Mouse (Mus musculus) megakaryocyte progenitor cell, adult 5-6 weeks (primary cell): ENCODE data around the gene Ccdc69. TPM values are rescaled to one million over a fixed set of nuclear protein-coding genes. Genes with fewer than 3 reads are reported as not detected.
A peak's percentile ranks its signal among the peaks of the same experiment; 100 is the strongest.

ENCODE experiments used
- ATAC-seq: replicated peaks from 2 replicates; pipeline ENCODE4 v1.8.0; 2016; ENCODE audit warnings: mild to moderate bottlenecking, moderate TSS enrichment, inconsistent platforms; ENCODE audit not compliant: poor library complexity
- total RNA-seq, 2 experiments: library from RNA; stranded (forward) in 1 of 2; stranded (reverse) in 1 of 2; fragments of 157-497, 149-512 nt in 1 of 2; fragments of 200-1000 nt in 1 of 2; gene quantifications; 2 replicates each; pipeline versions ENCODE4 v1.2.3 to v1.2.4; 2015 to 2017

The Ccdc69 gene
- total RNA-seq, 2 experiments from 2014 or later, result 19.2 to 27.3 TPM

- ATAC-seq, result no peak
Observed at GRCm38 (mm10) chr11:55013802-55014201, 64.1 kb downstream of the Ccdc69 start.

- ATAC-seq, result peak; percentile 36; the same call in 1 of the 2 replicates
Observed at GRCm38 (mm10) chr11:55012551-55013521, 65.1 kb downstream of the Ccdc69 start.

- no peak for ATAC-seq
Observed at GRCm38 (mm10) chr11:55011440-55011839, 66.5 kb downstream of the Ccdc69 start.

- peak; percentile 54 for ATAC-seq
Observed at GRCm38 (mm10) chr11:55008230-55008629, 69.7 kb downstream of the Ccdc69 start.

GRCm38 (mm10) chr11:55005684-55006083 lies 72.2 kb downstream of the Ccdc69 start:
- no peak for ATAC-seq

DNA sequence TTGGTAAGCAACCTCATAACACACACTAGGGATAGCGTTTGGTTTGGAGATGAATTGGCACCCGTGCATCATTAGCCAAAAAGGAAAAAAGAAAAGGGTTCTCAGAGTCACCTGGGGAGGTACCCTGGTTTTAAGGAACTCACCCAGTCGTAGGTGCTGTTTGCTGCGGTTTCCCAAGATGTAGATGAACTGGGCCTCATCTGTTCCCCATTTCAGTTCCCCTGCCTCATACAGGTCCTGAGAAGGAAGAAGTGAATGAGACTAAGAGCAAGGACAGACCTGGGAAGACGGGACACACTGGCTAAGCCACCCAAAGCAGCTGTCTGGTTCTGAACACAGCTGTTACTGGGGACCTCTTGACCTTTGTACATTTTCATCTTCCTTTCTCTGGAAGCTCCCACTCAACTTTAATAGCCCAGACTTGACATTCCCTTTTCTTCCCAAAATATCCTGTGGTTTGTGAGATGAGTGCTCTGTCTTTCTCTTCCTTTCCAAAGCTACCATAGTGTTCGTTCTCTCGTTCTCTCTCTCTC lies 72.9 kb downstream of the Ccdc69 start:
- 0 out of 2 replicates have a peak, but pooled peaks have one; percentile 29 for ATAC-seq

Other genes starting within 250 kb of the Ccdc69 start
- gene Lyrm7, start 217.2 kb downstream of the Ccdc69 start, total RNA-seq (2015), result 2.9 and 5.3 TPM in 2 replicates
- gene Lyrm7, start 217.2 kb downstream of the Ccdc69 start, total RNA-seq (2017), result 2.0 and 4.1 TPM in 2 replicates
- 458 and 490 TPM in 2 replicates for gene Hint1, start 211.7 kb downstream of the Ccdc69 start, total RNA-seq (2015)
- gene Hint1, start 211.7 kb downstream of the Ccdc69 start, total RNA-seq (2017), result 506 and 582 TPM in 2 replicates
- 29.9 and 42.3 TPM in 2 replicates for gene Gpx3, start 175.7 kb downstream of the Ccdc69 start, total RNA-seq (2015)
- gene Gpx3, start 175.7 kb downstream of the Ccdc69 start, total RNA-seq (2017), result 3.2 TPM in 2 replicates
- gene Tnip1, start 115.2 kb downstream of the Ccdc69 start, total RNA-seq (2015), result 27.6 and 31.8 TPM in 2 replicates
- 33.8 and 38.6 TPM in 2 replicates for gene Tnip1, start 115.2 kb downstream of the Ccdc69 start, total RNA-seq (2017)
- gene Anxa6, start 44.7 kb downstream of the Ccdc69 start, total RNA-seq (2015), result 35.7 and 37.4 TPM in 2 replicates
- gene Anxa6, start 44.7 kb downstream of the Ccdc69 start, total RNA-seq (2017), result 63.2 and 82.4 TPM in 2 replicates
- gene Gm2a, start 20.0 kb upstream of the Ccdc69 start, total RNA-seq (2015), result 89.0 and 92.0 TPM in 2 replicates
- 53.6 and 54.6 TPM in 2 replicates for gene Gm2a, start 20.0 kb upstream of the Ccdc69 start, total RNA-seq (2017)
- not detected in 2 replicates for gene Slc36a3, start 73.6 kb upstream of the Ccdc69 start, total RNA-seq (2015)
- 0.14 TPM in 1 of 2 replicates, not detected in the other for gene Slc36a3, start 73.6 kb upstream of the Ccdc69 start, total RNA-seq (2017)
- 3.1 and 4.7 TPM in 2 replicates for gene Slc36a2, start 106.9 kb upstream of the Ccdc69 start, total RNA-seq (2015)
- 1.7 and 2.6 TPM in 2 replicates for gene Slc36a2, start 106.9 kb upstream of the Ccdc69 start, total RNA-seq (2017)
- gene Slc36a1, start 126.2 kb upstream of the Ccdc69 start, total RNA-seq (2015), result 24.6 and 25.4 TPM in 2 replicates
- 10.7 and 12.4 TPM in 2 replicates for gene Slc36a1, start 126.2 kb upstream of the Ccdc69 start, total RNA-seq (2017)